Mouse (Mus musculus): ENCODE data around the gene R3hdm1. TPM values are rescaled to one million over a fixed set of nuclear protein-coding genes. Genes with fewer than 3 reads are reported as not detected.
A peak's percentile ranks its signal among the peaks of the same experiment; 100 is the strongest.
"Not testable (repeated sequence)": the region's sequence is repeated elsewhere in the genome, so short reads cannot be mapped to it uniquely, and the experiment has no call there.

R3hdm1 gene
- total RNA-seq, 2 experiments from 2014 or later, result 60.6 to 67.7 TPM

DNA sequence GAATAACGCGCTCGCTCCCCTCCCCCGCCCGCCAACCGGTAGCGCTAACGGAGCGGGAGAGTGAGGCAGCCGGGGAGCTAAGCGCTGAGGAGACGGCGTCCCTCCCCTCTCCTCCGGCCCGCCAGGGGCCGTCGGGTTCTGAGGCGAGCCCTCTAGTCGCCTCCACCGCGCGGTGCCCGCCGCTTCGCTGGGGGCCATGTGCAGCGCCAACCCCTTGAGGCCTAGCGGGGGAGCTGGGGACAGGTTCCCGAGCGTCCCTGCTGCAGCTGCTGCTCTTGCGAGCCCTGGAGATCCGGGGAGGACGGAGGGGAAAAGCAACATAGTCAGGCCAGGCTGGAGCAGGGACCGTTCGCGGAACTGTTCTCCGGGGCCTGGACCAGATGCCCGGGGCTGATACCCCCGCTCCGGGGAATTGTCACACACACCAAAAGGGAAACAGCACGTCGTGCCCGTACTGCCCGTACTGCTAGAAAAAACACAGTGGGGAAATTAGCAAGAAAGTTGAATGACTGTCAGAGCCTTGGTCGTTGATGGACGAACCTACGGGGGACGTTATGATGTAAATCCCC, 503 bp downstream of the R3hdm1 start:
- DNase-seq, result no peak
- intact Hi-C loops (cut with DNase I), result no loop called here

DNA sequence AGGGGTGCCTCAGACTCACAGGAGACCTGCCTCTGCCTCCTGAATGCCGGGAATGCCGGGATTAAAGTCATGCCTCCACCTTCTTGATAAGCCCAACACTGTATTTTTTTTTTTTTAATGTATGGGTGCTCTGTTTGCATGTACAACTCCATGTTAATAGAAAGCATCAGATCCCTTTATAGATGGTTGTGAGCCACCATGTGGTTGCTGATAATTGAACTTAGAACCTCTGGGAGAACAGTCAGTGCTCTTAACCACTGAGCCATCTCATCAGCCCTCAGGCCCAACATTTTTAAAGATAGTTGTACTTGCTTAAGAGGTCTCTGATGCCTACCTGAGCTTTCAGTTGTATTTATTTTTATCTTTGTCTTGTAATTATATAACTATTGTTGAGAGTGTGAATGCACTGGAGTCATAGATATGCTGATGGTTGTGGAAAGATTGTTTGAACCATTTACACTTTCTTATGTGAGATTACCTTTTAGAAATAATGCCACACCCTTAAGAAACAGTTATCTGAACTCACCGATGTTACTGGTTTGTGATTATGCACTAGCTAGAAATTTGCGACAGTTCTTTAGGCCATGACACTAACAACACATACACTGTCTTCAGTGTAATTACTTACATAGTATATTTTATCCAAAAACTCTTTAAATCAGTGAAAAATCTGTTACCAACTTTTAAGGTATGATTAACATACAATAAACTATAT, 18.0 kb downstream of the R3hdm1 start:
- intact Hi-C loops (cut with DNase I), result no loop called here
- no peak for DNase-seq

DNA sequence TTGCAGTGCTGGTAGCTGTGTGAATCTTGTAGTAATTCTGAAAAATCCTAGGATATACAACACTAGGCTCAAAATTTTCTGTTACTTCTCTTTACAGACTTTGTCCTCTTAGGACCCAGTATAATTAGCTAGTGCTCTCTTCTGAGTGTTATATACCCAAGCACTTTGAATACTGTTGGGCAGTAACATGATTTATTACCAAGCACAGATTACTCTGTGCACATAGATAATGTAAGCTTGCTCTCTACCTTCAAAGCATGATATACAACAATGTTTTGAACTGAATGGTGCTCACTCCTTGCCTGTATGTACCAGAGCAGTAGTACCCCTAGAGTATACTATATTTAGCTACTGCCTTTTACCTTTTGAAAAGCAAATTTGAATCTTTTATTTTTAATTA, 33.1 kb downstream of the R3hdm1 start:
- intact Hi-C loops (cut with DNase I); DNase-seq: not testable (repeated sequence)

DNA sequence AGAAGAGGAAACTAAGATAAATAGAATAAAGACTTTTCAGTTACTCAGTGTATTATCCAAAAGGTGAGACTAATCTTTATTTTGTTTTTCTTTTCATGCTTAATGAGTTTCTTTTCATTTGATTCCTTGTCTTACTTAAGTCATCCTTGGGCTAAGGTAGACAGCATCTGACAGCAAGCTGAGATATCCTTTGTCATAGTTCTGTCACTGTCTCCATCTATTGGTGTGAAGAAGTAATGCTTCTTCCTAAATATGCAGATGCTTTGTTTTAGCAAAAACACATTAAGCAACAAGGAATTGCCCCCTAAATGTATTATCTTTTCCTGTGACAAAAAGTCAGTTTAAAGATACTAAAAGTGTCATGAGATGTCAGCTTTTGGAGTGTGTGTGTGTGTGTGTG, 37.9 kb downstream of the R3hdm1 start:
- DNase-seq, result no peak
- intact Hi-C loops (cut with DNase I), result loop anchor here (5.0 to 10.0 kb wide), 2 partner anchors 204 to 316 kb away; no protein-coding TSS in a partner anchor

DNA sequence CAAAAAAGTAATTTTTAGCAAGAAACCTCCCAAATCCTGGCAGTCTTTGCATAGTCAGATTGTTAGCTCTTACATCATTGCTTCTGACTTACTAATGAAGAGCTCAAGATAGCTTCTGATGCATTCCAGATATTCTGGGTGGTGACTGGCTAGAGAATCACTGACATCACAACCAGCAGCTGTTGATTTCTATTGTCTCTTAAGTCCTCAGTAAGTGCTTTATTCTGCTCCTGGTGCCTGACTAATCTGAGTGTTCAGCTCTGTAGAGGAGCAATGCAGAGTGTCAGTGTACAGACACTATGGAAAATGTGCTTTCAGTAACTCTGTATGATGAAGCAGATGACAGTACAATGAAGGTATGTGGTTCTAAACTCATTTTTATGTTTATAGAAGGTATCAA, 38.6 kb downstream of the R3hdm1 start:
- intact Hi-C loops (cut with DNase I), result loop anchor here (5.0 to 10.0 kb wide), 2 partner anchors 204 to 317 kb away; no protein-coding TSS in a partner anchor
- no peak for DNase-seq

DNA sequence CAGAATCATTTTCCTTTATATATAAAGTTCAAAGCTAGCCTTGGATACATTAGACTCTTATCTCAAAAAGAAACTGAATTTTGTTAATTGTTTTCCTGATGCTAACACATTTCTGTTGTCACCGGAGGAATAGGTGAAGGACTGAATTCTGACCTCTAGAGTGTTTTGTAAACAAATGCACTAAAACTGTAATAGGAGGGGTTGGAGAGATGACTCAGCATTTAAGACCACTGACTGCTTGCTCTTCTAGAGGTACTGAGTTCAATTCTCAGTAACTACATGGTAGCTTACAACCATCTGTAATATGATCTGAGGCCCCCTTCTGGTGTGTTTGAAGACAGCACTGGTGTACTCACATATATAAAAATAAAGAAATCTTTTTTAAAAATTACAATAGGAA, 63.9 kb downstream of the R3hdm1 start:
- no peak for DNase-seq
- intact Hi-C loops (cut with DNase I), result no loop called here

DNA sequence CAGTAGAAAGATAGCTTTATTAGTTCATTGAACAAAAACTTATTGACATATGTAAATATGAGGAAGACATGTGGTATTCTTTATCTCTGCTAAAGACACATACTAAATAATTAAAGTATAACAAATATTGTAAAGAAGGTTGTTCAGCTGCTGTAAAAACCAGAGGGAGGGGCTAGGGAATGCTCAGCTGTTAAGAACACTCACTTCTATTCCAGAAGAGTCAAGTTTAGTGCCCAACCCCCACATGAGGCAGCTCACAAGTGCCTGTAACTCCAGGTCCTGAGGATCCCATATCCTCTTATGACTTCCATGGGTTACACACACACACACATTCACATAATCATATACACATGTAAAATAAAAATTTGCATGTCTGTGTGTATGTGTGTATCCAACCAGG, 67.0 kb downstream of the R3hdm1 start:
- intact Hi-C loops (cut with DNase I), result no loop called here

DNA sequence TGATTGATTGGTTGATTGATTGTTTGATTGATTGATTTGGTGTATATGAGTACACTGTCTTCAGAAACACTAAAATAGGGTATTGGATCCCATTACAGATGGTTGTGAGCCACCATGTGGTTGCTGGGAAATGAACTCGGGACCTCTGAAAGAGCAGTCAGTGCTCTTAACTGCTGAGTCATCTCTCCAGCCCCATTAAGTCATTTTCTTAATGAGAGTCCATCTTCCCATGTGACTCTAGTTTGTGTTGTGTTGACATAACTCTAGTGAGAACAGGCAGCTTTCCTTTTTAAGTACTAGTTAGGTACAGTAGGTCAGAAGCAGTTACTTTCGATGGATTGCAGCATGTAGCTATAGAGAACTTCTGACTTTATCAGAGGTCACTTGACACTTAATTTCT, 88.3 kb downstream of the R3hdm1 start:
- no peak for DNase-seq

More for the DNA sequence above, 67.0 kb downstream of the R3hdm1 start:
- DNase-seq, result no peak

DNA sequence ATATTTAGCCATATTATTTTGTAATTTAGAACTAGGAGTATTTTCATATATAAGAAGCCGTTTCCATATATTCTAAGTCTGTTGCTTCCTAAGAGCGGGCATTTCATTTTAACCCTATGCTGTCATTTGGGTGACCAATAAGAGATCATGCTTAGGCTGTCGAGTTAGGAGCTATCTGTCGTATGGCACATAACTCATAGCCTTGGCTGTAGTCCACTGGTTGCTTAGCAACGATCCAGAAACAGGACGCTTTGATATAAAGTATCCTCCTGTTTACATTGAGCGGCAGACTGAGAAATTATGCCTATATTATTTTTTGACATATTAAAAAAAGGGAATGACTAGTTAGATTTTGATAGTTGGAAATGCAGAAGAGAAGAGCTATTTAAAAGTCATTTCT, 89.3 kb downstream of the R3hdm1 start:
- intact Hi-C loops (cut with DNase I), result no loop called here

More for the DNA sequence above, 88.3 kb downstream of the R3hdm1 start:
- intact Hi-C loops (cut with DNase I), result no loop called here

DNA sequence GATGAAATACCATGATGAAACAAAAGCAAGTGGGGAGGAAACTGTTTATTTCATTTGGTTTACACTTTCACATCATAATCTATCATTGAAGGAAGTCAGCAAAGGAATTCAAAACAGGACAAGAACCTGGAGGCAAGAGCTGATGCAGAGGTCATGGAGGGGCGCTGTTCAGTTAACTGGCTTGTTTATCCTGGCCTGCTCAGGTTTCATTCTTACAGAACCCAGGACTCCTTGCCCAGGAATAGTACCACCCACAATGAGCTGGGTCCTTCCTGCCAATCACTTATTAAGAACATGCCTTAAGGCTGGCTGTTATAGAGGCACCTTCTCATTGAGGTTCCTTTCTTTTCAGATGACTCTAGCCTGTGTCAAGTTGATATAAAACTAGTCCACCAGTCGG, 90.9 kb downstream of the R3hdm1 start:
- DNase-seq, result no peak
- intact Hi-C loops (cut with DNase I), result no loop called here

More for the DNA sequence above, 89.3 kb downstream of the R3hdm1 start:
- no peak for DNase-seq

DNA sequence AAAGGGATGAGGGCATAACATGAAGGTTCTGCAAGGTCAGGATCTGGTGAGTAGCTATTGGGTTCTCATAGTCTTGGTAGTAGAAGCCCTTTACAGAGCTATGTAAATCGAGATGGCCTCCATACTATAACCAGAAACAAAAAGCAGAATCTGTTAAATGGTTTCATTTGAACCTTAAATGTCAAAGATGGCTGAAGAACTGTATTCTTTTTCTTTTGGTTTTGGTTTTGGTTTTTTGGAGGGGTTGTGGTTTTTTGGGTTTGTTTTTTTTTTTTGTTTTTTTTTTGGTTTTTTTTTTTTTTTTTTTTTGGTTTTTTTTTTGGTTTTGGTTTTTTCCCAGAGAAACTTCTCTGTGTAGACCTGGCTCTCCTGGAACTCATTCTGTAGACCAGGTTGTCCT, 94.3 kb downstream of the R3hdm1 start:
- intact Hi-C loops (cut with DNase I), result no loop called here

DNA sequence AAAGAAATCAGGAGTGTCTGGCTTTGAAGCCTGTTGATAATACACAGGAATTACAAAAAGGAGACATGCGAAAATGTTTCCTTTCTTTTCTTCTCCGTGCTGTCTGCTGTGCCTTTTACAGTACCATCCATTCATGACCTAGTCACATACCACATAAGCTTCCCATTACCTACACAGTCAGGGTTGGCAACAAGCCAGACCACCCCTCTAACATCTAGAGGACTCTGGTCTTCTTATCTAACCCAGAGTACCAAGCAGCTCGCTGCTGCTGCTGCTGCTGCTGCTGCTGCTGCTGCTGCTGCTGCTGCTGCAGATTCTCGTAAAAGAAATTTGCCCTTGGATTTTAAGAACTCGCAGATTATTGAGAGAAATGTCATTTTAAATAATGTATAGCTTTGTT, 110.2 kb downstream of the R3hdm1 start:
- intact Hi-C loops (cut with DNase I), result no loop called here
- DNase-seq, result no peak

More for the DNA sequence above, 94.3 kb downstream of the R3hdm1 start:
- DNase-seq, result no peak

DNA sequence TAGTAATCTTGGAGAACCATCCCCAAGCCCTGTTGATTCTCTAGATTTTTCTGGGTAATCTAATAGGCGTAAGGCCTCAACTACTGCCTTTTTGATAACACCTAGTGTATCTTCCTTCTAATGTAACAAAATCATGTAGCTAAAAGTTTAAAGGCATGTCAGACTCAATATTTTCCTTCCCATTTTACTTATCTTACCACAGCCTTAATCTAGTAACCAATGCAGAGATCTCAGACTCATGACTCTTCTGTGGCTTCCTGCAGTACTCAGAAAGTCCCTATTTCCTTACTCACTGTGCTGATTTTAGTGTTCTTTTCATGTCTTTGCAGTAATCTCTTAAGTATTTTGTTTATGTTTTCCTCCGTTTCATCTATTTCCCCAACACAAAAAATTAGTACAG, 118.8 kb downstream of the R3hdm1 start:
- intact Hi-C loops (cut with DNase I), result loop anchor here (10.0 kb wide), 1 partner anchor 397 kb away; no protein-coding TSS in a partner anchor
- DNase-seq, result no peak

DNA sequence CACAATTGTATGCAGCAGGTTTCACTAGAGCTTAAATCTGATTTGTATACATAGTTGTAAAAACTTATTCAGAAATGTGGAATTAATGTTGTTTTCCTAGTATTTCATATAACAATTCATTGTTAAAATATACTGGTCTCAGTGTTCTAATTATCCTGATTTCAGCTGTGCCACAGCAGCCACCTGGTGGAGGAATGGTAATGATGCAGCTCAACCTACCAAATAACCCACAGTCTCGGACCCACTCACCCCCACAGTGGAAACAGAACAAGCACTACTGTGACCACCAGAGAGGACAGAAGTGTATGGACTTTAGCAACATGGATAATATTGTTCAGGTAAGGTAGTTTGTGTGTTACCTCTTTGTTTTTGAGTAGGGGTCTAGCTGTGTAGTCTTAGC, 120.2 kb downstream of the R3hdm1 start:
- DNase-seq, result no peak
- intact Hi-C loops (cut with DNase I), result loop anchor here (10.0 kb wide), 1 partner anchor 399 kb away; no protein-coding TSS in a partner anchor

DNA sequence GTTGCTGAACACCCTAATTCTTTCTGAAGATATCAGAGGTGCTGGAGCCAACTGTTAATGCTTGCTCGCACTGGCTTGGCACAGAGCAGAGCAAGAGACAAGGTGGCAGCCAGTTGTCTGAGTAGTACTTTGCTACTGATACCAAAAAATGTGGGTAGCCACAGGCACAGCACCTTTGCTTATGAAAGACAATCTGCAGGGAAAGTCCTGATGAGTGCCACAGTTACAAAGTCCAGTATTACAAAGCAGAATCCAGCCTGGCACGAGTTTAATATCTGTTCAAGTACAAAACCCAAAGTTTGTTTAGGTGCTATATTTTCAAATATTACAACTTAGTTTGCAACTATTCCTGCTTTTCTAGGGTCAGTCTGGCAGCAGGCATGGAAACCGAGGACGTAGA, 132.1 kb downstream of the R3hdm1 start:
- intact Hi-C loops (cut with DNase I), result no loop called here
- no peak for DNase-seq

DNA sequence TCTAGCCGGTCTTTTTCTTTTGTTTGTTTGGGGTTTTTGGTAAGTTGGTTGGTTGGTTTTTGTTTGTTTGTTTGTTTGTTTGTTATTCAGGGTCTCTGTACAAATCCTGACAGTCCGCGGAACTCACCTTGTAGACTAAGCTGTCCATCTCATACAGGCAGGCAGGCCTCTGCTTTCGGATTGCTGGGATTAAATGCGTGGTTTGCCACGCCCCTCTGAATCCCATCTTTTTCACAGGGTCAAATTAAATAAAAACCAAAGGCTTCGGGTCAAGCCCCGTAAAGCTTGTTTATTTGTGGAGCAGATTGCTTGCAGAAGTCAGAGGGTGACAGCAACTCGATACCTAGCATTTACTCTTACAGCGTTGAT, 140.5 kb downstream of the R3hdm1 start, which contains the start of gene Ubxn4:
Ubxn4 (plus strand) TSS at position 338 of the 369 bp plus-strand sequence.
- DNase-seq, result no peak
- intact Hi-C loops (cut with DNase I), result no loop called here

DNA sequence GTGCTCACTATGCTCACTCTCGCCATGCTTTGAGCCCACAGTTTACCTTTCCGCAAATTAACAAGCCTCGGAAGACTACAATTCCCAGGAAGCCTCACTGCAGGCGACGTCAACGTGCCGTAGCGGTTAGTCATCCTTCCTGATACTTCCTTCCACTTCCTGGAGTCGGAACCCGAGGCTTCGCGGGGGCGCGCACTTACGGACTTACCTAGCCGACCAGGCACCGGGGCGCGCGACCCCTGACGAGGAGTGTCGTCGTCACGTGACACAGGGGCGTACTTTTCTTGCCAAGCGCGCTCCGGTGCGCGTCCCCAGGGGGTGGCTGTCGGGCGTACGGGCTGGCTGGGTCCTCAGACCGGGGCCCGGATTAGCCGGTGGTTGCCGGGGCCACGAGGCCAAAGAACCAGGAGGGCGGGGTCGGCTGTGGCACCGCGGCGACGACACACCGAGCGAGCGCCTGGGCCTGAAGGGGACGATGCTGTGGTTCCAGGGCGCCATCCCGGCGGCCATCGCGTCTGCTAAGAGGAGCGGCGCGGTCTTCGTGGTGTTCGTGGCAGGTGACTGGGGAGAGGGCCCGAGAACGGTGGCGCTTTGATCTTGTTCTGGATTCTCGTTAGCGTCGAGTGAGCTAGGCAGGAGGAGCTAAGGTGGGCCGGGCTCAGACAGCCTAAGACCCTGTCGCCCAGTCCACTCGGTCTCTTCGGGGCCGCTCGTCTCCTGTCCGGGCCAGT, 141.1 kb downstream of the R3hdm1 start:
- peak; percentile 89 to 91 for DNase-seq
- intact Hi-C loops (cut with DNase I), result no loop called here

DNA sequence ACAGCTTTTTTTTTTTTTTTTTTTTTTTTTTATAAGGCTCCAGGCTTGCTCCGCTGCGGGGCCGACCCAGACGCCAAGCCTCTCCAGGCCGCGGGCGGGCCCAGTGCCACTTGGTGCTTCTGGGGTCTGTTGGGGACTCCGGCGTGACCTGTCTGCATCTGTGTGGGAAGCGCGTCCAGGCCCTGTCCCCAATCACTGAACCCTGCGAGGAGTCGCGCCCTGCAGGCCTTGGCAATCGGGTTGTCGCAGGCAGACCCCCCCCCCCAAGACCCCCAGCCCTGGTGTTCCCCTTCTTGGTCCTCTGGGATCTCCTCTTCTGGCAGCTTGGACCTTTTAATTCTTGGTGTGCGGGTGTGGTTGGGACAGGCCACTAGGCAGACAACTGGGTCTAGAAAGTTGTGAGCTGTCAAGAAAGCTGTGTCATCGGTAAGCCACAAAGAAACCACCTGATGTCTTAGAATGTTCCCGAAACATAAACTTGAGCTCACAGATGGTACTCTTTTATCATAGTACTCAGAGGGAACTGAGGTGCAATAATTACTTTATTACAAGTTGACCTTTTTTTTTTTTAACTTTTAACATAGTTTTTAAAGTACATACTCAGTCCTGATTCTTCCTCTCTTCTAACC, 141.7 kb downstream of the R3hdm1 start:
- DNase-seq, result peak; percentile 9 to 38
- intact Hi-C loops (cut with DNase I), result no loop called here

DNA sequence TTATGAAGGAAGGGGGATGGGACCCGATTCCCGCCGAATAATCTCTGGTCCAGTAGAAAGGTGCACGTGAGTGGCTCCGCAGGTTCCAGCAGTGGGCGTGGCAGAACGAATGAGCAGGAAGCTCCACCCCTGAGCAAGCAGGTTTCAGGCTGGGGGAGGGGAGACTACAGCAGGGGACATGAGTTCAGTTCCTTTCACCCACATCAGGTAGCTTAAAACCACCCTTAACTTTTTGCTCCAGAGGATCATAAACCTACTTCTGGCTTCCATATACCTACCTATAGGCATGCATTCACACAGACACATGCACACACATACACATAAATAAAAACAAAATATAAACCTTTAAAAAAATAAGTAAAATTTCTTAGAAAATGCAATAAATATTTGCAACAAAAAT, 164.0 kb downstream of the R3hdm1 start:
- DNase-seq; intact Hi-C loops (cut with DNase I): not testable (repeated sequence)

DNA sequence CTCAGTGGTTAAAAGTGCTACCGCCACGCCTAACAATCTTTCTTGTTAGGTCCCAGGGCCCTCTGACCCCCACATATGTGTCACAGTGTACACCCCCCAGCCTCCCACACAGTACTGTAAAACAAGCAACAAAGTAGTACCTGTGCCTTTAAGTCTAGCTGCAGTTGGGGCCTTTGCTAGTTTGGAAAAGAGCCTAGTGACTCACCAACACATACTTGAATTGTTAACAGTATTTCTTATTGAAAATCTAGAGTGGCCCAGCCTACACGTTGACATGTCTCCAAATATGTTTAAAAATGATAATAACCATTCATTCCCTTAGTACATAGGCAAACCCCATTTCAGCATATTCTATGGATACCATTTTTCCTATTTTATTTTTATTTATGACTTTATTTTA, 167.6 kb downstream of the R3hdm1 start:
- no peak for DNase-seq
- intact Hi-C loops (cut with DNase I), result no loop called here

DNA sequence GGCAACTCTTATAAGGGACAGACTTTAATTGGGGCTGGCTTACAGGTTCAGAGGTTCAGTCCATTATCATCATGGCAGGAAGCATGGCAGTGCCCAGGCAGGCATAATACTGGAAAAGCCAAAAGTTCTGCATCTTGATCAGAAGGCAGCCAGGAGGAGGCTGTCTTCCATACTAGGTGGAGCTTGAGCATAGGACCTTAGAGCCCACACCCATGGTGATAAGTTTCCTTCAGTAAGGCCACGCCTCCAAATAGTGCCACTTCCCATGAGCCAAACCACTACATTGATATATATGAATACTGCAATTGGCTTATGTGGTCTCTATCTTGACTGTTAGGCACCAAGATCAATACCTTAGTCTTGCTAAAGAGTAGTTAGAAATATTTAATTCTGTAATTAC, 172.8 kb downstream of the R3hdm1 start:
- intact Hi-C loops (cut with DNase I), result no loop called here
- DNase-seq, result no peak

Measured in gastrocnemius, postnatal 36 days (tissue).